7 mouse cellular contexts compared by ENCODE assay signal in the genomic region with DNA sequence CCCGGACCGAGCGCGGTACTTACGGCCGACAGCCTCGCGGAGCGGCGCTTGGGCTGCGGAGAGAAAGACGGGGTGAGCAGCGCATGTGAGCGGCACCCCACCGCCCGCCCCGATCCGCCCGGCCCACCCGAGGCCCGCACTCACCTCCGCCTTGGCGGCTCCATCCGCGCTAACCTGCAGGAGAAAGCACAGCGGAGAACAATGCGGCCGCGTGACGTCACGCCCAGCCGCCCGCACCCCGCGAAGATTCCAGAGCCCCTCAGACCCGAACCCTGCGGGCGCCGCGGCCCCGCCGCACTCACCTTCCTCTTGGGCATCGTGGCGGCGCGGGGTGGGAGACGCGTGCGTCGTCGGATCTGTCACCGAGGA. TPM values are rescaled to one million over a fixed set of nuclear protein-coding genes. Genes with fewer than 3 reads are reported as not detected.
DNase-seq lines count a peak whose midpoint lies in the region; ATAC-seq and TF ChIP-seq lines count a peak whose summit lies in the region.

No protein-coding gene starts in this region.

- DNase-seq in spleen, adult 2 months (ENCODE audit: low read depth in 1 of 2, low spot score in 2 of 2) = no peak
- DNase-seq in spleen, postnatal 4 days (ENCODE audit: low spot score in 2 of 2) = no peak
- DNase-seq in forebrain, embryonic 10.5 days (ENCODE audit: extremely low spot score, low spot score) = no peak
- peak; percentile 17 for DNase-seq in telencephalon, adult 2 months (ENCODE audit: low read depth, low spot score)
- no peak for DNase-seq in adrenal gland, adult 2 months
- no peak for DNase-seq in layer of hippocampus, postnatal 10 days (ENCODE audit: low spot score in 2 of 2)

- no peaks in the 10 kb centered on the region for H3K9me3 ChIP-seq in forebrain, embryonic 10.5 days
- no peaks in the 10 kb centered on the region for H3K9me3 ChIP-seq in liver, embryonic 12.5 days (replicated peaks)

- ATAC-seq in liver, embryonic 12.5 days = peak; percentile 50

- peak overlapping the region; percentile 91 for H3K27ac ChIP-seq in spleen, adult 2 months (ENCODE audit: insufficient read depth, low read length)
- peak overlapping the region; percentile 99 for H3K27ac ChIP-seq in forebrain, embryonic 10.5 days
- peak overlapping the region; percentile 77 for H3K27ac ChIP-seq in liver, embryonic 12.5 days

- under 1% methylated on average over 52 of the region's 52 CpGs for WGBS in spleen, adult 2 months
- under 1% methylated on average over 52 of the region's 52 CpGs for WGBS in forebrain, embryonic 10.5 days
- 2% methylated on average over 52 of the region's 52 CpGs for WGBS in liver, embryonic 12.5 days (ENCODE audit: insufficient replicate concordance)

- peaks cover 19% of the 10 kb centered on the region for H3K36me3 ChIP-seq in spleen, adult 2 months (ENCODE audit: control insufficient read depth, insufficient read depth, low read length)
- peaks cover 44% of the 10 kb centered on the region for H3K36me3 ChIP-seq in forebrain, embryonic 10.5 days (replicated peaks)
- peaks cover 44% of the 10 kb centered on the region for H3K36me3 ChIP-seq in liver, embryonic 12.5 days

- no peaks in the 10 kb centered on the region for H3K27me3 ChIP-seq in spleen, adult 2 months (ENCODE audit: control insufficient read depth, insufficient read depth, low read length)
- H3K27me3 ChIP-seq in forebrain, embryonic 10.5 days (ENCODE audit: poor library complexity, severe bottlenecking) = no peaks in the 10 kb centered on the region
- H3K27me3 ChIP-seq in liver, embryonic 12.5 days (replicated peaks) = peaks cover 19% of the 10 kb centered on the region

- no peak for TF ChIP-seq CTCF in spleen, adult 2 months (IDR thresholded peaks at IDR 0.05; ENCODE audit: extremely low read depth, insufficient read depth, insufficient read length, insufficient replicate concordance)

- peaks cover 2% of the 10 kb centered on the region; the same call in 1 of the 2 replicates for H3K4me1 ChIP-seq in spleen, adult 2 months (ENCODE audit: control insufficient read depth, insufficient read depth, insufficient read length)
- peaks cover 40% of the 10 kb centered on the region for H3K4me1 ChIP-seq in forebrain, embryonic 10.5 days
- peaks cover 28% of the 10 kb centered on the region for H3K4me1 ChIP-seq in liver, embryonic 12.5 days

- peak overlapping the region; percentile 68 for H3K4me3 ChIP-seq in spleen, adult 2 months (ENCODE audit: extremely low read depth, insufficient read depth, insufficient read length)
- H3K4me3 ChIP-seq in forebrain, embryonic 10.5 days = peak overlapping the region; percentile 96
- H3K4me3 ChIP-seq in liver, embryonic 12.5 days = peak overlapping the region; percentile 81

- peak overlapping the region; percentile 84 for H3K9ac ChIP-seq in liver, embryonic 12.5 days

- H3K4me2 ChIP-seq in liver, embryonic 12.5 days = peak overlapping the region; percentile 98

- TF ChIP-seq POLR2A in spleen, adult 2 months (IDR thresholded peaks at IDR 0.05; ENCODE audit: low read depth, low read length) = peak; percentile 32; the same call in 1 of the 2 replicates

RNA-seq across cellular contexts. Expression of gene Hmgn1, which starts 0.3 kb away (rescaled TPM):
- 19.0 and 19.9 TPM in 2 replicates for polyA plus RNA-seq in spleen, adult 2 months (2012; rRNA removed)
- 851 and 879 TPM in 2 replicates for polyA plus RNA-seq in forebrain, embryonic 10.5 days (2016; fragmentation: Nextera tagmentation; extraction: Ambion mirVana)
- polyA plus RNA-seq in liver, embryonic 12.5 days (2016; fragmentation: Nextera tagmentation; extraction: Ambion mirVana) = 238 and 246 TPM in 2 replicates
- 100 to 1,000 TPM; 215 to 238 TPM for total RNA-seq in adrenal gland, adult 2 months (2021)
- polyA plus RNA-seq in adrenal gland, adult 2 months (2012; rRNA removed) = 12.9 and 14.9 TPM in 2 replicates
- 100 to 1,000 TPM in 1 of 2 experiments, 10 to 100 TPM in 1; 82.0 to 110 TPM for total RNA-seq in layer of hippocampus, postnatal 10 days (2021)

RNA-seq across cellular contexts. Expression of gene Wrb, which starts 17.9 kb away (rescaled TPM):
- 28.4 and 38.1 TPM in 2 replicates for polyA plus RNA-seq in spleen, adult 2 months (2012; rRNA removed)
- 127 and 128 TPM in 2 replicates for polyA plus RNA-seq in forebrain, embryonic 10.5 days (2016; fragmentation: Nextera tagmentation; extraction: Ambion mirVana)
- polyA plus RNA-seq in liver, embryonic 12.5 days (2016; fragmentation: Nextera tagmentation; extraction: Ambion mirVana) = 26.0 and 30.9 TPM in 2 replicates
- total RNA-seq in adrenal gland, adult 2 months (2021) = 10 to 100 TPM; 23.4 to 45.2 TPM
- polyA plus RNA-seq in adrenal gland, adult 2 months (2012; rRNA removed) = 50.0 and 84.1 TPM in 2 replicates
- total RNA-seq in layer of hippocampus, postnatal 10 days (2021) = 10 to 100 TPM; 76.9 to 89.3 TPM

RNA-seq across cellular contexts. Expression of gene Brwd1, which starts 44.9 kb away (rescaled TPM):
- 32.8 and 41.9 TPM in 2 replicates for polyA plus RNA-seq in spleen, adult 2 months (2012; rRNA removed)
- polyA plus RNA-seq in forebrain, embryonic 10.5 days (2016; fragmentation: Nextera tagmentation; extraction: Ambion mirVana) = 138 and 143 TPM in 2 replicates
- 26.6 and 27.6 TPM in 2 replicates for polyA plus RNA-seq in liver, embryonic 12.5 days (2016; fragmentation: Nextera tagmentation; extraction: Ambion mirVana)
- total RNA-seq in adrenal gland, adult 2 months (2021) = 10 to 100 TPM; 62.3 to 73.5 TPM
- polyA plus RNA-seq in adrenal gland, adult 2 months (2012; rRNA removed) = 16.8 and 29.0 TPM in 2 replicates
- 100 to 1,000 TPM; 101 to 152 TPM for total RNA-seq in layer of hippocampus, postnatal 10 days (2021)

Comparison
In these comparisons a context has a peak if more than half of its experiments do, and no peak if none do; other contexts are left out.
1. RNA of gene Hmgn1, which starts 0.3 kb away (polyA plus RNA-seq): 851 to 879 TPM in forebrain, embryonic 10.5 days and 238 to 246 TPM in liver, embryonic 12.5 days; 19.0 to 19.9 TPM in spleen, adult 2 months and 12.9 to 14.9 TPM in adrenal gland, adult 2 months; every median in the first group is over 10 times any median in the second.
2. Peak in every context shown above with its lines, with median percentiles within 50 percentile points of each other: H3K27ac ChIP-seq and H3K4me3 ChIP-seq.